Mouse (Mus musculus) cerebellum, adult 9-11 months (tissue): ENCODE results near the gene Phf21a.

Experiments used
- DNase-seq: peaks from one replicate; pipeline ENCODE4 v3.0.0; 2022

Phf21a gene

GRCm38 (mm10) chr2:92312542-92312941 lies 219.6 kb downstream of the Phf21a start:
- DNase-seq, result no peak

DNA sequence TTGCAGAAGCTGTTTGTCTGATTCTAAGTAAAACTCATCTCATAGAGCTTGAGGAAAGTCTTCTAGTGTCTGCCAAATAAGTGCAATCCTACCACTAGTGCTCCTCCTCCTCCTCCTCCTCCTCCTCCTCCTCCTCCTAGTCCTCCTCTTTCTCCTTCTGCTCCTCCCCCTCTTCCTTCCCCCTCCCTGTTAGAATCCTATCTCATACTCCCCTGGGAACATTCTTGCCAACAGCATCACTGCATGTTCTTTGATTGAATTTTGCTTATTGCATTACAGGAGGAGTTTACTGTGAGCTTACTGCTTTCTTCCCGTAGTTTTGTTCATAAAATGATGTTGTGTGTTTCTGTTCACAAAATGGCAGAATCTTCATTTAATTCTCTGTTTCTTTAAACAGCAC lies 221.1 kb downstream of the Phf21a start:
- no peak for DNase-seq

DNA sequence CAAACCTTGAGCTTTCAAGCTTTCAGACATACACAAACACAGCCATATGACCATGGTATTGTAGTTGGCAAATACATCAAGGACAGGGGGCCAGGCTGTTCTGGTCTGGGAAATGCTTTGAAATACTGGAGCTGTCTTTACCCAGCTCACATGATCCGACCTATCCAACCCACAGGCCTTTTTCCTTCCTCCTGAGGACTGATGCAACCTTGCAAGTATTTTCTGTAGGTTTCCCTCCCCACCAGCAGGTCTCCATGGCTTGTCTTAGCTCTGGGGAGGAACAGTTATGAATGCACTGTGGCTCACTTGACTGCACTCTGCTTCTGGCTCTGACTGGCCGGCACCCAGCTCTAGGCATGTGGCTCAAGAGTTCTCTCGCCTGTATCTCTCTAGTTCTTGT lies 223.7 kb downstream of the Phf21a start:
- DNase-seq, result no peak

- no peak for DNase-seq
These were observed 224.3 kb downstream of the Phf21a start for GRCm38 (mm10) chr2:92317228-92317627.

GRCm38 (mm10) chr2:92322669-92323068 lies 229.8 kb downstream of the Phf21a start:
- DNase-seq, result no peak

GRCm38 (mm10) chr2:92325676-92326075 lies 232.8 kb downstream of the Phf21a start:
- no peak for DNase-seq

GRCm38 (mm10) chr2:92326221-92326620 lies 233.3 kb downstream of the Phf21a start:
- DNase-seq, result no peak

GRCm38 (mm10) chr2:92327601-92328000 lies 234.7 kb downstream of the Phf21a start:
- DNase-seq, result no peak

GRCm38 (mm10) chr2:92328206-92328605 lies 235.3 kb downstream of the Phf21a start:
- DNase-seq, result no peak

GRCm38 (mm10) chr2:92330840-92331239 lies 237.9 kb downstream of the Phf21a start:
- DNase-seq, result peak; percentile 32

DNA sequence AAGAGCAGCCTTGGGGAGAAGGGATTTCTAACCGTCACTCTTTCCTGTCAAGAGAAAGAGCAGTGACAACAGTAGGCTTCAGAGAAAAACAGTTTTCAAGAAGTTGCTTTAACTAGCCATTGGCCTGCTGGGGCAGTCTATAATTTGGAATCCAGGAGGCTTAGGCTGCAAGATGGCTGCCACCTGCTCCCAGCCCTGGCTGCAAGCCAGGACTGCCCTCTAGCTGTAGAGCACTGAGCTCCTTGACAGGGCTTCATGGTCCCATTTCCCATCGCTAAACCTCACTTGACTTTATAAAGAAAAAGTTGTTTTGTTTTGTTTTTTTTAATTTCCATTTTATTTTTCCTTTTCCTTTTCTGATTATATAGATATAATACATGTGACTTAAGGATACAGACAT lies 238.5 kb downstream of the Phf21a start:
- peak; percentile 49 for DNase-seq

GRCm38 (mm10) chr2:92331871-92332270 lies 239.0 kb downstream of the Phf21a start:
- DNase-seq, result no peak

DNA sequence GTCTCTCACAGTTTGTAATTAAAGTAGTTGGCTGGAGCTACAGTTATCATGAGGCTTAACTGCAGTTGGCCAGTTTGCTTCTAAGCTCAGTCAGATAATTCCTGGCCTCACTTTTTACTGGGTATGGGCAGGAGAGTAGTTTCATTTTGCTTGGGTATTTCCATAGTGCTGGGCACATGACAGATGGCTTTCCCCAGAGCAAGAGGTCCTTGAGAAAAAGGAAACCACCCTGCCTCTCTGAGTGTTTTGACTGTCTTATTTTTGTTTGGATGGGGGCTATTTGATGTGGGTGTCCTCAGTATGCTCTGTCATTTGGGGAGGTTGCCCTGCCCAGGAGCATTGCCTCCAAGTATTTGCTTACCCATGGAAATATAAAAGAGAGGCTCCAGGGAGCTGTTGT lies 249.5 kb downstream of the Phf21a start:
- DNase-seq, result no peak

- DNase-seq, result no peak
These were observed 254.3 kb downstream of the Phf21a start for GRCm38 (mm10) chr2:92347191-92347590.

- no peak for DNase-seq
These were observed 256.9 kb downstream of the Phf21a start for GRCm38 (mm10) chr2:92349589-92350425.

DNA sequence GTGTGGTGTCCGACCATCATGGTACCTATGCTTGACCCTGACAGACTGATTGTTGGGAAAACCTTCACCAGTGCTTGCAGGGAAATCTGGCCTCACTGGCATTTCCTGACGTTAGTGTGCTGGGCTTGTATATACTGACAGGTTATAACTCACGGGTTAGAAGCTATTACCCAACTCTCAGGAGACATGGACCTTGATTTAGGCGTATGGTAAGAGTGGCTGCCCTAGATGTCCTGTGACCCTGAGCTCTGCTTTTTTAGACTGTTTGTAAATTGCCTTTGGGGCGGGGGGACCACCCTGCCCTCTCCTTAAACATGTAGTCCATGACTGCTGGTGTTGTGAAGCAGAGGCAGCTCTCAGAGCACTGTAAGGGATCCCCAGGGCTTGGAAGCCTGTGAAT lies 257.8 kb downstream of the Phf21a start:
- DNase-seq, result no peak

DNA sequence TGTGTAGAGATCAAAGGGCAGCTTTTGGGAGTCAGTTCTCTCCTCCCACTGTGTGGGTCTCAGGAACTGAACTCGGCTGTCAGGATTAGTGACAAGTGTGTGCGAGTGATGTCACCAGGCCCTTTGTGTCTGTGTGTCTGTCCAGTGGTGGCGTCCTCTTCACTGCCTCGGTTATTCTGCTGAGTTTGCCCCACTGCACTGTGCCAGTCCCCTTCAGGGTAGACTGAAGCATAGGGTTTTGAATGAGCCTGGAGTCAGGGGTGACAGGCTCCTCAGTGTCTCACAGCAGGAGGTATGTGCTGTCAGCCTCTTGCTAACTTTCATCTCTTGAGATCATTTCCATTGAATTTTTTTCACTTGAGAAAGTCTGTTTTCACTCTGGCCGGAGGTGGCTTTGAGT lies 260.5 kb downstream of the Phf21a start:
- DNase-seq, result no peak

DNA sequence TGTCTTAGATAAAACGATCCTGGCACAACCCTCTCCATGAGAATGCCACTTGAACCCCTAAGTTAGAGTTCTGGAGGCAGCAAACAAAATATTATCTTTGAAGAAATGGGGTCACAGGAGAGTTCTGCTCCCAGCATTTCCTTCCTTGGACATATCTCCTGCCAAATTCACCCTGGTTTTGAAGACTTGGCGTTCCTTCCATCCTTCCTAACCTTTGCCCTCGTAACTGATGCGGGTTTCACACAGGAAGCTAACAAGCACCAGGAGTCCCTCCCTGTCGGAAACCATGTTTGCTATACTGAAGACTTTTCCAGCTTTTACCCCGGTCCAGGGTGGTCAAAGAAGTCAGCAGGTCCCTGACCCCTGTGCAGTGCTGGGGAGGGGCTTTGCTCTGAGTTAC lies 261.3 kb downstream of the Phf21a start:
- DNase-seq, result no peak

DNA sequence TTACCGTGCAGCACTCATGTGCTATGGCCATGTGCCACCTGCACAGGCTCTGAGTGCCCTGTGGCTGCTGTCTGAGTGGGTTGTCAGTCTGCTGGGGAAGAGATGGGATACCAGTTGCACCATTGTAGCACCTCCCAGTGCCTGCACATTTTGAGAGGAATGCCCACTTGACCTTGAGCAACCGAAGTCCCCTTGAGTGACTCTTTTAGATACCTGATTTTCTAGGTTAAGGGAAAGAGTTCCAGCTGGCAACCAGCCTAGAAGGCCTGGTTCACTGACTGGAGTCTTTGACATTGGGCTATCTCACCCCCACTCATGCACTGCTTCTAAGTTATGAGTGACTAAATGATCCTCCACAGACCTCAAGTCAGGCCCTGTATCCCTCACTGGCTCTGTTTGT lies 266.4 kb downstream of the Phf21a start:
- no peak for DNase-seq

DNA sequence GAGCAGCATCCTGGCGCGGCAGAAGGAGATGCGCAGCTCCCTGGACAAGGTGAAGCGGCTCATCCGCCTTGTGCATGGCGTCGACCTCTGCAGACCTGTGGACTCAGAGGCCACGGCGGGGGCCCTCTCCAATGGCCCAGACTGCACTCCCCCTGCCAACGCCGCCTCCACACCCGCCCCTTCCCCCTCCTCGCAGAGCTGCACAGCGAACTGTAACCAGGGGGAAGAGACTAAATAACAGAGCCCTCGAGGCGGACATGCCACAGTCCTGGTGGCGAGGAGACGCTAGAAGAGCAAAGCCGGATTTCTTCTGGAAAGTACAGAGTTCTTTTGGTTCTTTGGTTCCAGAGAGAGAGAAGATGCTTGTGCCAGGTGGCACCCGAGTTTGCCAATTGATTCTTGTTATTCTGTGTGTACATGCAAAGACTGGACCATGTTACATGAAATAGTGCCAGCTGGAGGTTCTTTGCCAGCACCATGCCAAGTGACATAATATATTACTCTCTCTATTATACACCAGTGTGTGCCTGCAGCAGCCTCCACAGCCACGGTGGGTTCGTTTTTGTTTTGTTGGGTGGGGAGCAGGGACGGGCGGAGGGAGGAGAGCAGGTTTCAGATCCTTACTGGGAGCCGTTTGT lies 267.4 kb downstream of the Phf21a start:
- DNase-seq, result no peak

DNA sequence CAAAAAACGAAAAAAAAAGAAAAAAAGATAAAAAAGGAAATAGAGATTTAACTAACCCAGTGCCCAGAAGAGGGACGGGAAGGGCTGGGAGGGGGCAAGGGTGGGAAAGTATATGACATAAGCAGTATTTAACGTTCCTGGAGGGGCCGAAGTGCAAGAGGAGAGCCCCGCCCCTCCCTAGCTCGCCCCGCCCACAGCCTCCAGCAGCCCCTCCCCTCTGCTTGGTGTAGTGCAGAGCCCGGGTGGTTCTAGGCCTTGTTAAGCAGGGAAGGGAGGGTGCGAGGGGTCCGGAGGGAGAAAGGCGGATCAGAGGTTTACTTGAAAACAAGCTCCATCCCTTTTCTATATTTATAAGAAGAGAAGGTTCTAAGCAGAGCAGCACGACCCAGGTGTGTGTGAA lies 268.0 kb downstream of the Phf21a start:
- no peak for DNase-seq

DNA sequence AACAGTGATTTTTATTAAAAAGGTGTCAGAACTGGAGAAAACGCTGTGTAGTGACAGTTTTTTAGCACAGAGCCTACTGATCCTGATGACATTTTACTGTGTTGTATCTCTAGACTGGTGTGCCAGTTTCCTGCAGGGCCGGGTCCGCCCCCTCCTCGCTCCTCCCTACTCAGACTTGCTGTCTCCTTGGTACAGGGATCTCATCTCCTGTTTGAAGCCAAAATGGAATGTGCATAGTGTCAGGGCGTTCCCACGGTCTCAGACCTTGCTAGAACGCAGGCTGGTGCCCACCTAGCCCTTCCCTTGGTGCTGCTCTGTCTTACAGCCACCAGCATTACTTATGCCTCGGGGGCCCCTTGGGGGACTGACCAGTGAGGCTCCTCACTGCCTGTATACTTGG lies 268.9 kb downstream of the Phf21a start:
- no peak for DNase-seq

GRCm38 (mm10) chr2:92362571-92363228 lies 269.8 kb downstream of the Phf21a start:
- DNase-seq, result no peak

DNA sequence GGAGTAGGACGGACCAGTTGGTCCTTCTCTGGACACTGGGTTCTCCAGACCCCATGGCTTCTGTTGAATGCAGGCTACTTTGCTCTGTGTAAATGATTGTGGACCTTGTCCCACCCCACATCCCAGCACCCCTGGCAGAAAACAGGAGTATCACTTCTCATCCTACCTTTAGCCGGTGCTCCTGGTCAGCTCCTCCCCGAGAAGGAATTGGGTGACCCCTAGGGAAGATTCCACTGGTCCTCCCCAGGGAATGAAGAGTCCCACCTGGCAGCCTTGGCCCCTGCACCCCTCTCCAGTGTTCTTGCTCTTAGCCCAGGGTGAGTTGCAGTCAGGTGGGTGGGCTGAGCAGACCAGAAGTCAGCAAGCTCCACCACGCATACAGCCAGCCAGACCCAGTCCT lies 271.2 kb downstream of the Phf21a start:
- DNase-seq, result no peak
